Mouse (Mus musculus) heart, postnatal 14 days (tissue): ENCODE measurements around the gene Churc1. TPM values are rescaled to one million over a fixed set of nuclear protein-coding genes. Genes with fewer than 3 reads are reported as not detected.

Source experiments
- DNase-seq, 2 experiments: peaks; one replicate each; pipeline ENCODE4 v3.0.0; 2021 to 2022
- intact Hi-C: fragments of 180-260 bp; cut with DNase I; formaldehyde crosslinking; loops from one replicate; pipeline ENCODE4 v1.15.1; 2025
- total RNA-seq, 2 experiments: library from RNA; stranded (reverse); gene quantifications; 2 replicates each; pipeline ENCODE4 v1.2.3; 2021

The Churc1 gene
- total RNA-seq, 2 experiments from 2014 or later: 81.6 to 88.1 TPM

- DNase-seq: no peak
- intact Hi-C loops: no loop called here
Observed at GRCm38 (mm10) chr12:76822651-76823041, 57.3 kb downstream of the Churc1 start, which contains the start of gene Rab15. Rab15 (minus strand) TSS chr12:76822908.

- no peak for DNase-seq
Observed at GRCm38 (mm10) chr12:76825283-76825682, 59.9 kb downstream of the Churc1 start.

GRCm38 (mm10) chr12:76832704-76833103, 67.4 kb downstream of the Churc1 start:
- intact Hi-C loops: no loop called here
- DNase-seq: peak in 1 of 2 experiments; percentile 28

More at GRCm38 (mm10) chr12:76825283-76825682, 59.9 kb downstream of the Churc1 start:
- intact Hi-C loops: no loop called here

Other genes starting within 250 kb of the Churc1 start
- 10 to 100 TPM; 19.1 to 20.4 TPM for gene Plekhg3, start 234.6 kb upstream of the Churc1 start, total RNA-seq
- 10 to 100 TPM; 67.8 to 70.3 TPM for gene Sptb, start 55.0 kb upstream of the Churc1 start, total RNA-seq
- 10 to 100 TPM; 15.2 to 18.9 TPM for gene Fntb, start 51 bp downstream of the Churc1 start, total RNA-seq
- gene Gpx2, start 30.0 kb downstream of the Churc1 start, total RNA-seq: not detected
- gene Rab15, start 57.4 kb downstream of the Churc1 start, total RNA-seq: 1 to 10 TPM in 1 of 2 experiments, under 1 TPM in 1; 0.86 to 1.8 TPM
- gene Max, start 196.7 kb downstream of the Churc1 start, total RNA-seq: 10 to 100 TPM; 62.6 to 71.9 TPM